Comparison of ENCODE assay signal across 9 mouse cellular contexts in the genomic region with DNA sequence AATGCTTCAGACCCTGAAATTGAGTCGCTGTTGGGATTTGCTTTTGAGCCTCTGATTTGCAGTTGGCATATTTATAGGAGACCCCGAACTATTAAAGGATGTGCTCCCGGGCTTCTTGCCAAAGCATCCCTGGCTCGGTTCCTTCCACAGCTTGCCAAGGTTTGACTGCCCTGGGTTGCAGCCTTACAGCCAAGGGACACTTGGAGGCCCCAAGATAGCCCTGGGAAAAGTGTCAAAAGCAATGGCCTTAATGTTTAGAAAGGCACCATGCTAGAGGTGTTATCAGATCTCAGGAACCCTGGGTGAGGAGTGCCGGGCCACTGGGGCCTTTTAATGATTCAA. TPM values are rescaled to one million over a fixed set of nuclear protein-coding genes. Genes with fewer than 3 reads are reported as not detected.
DNase-seq lines count a peak whose midpoint lies in the region; TF ChIP-seq lines count a peak whose summit lies in the region.
"Had no signal": no experiment of that assay in that cellular context is flagged by ENCODE, and none has a peak within 500 bp of the region (broad histone marks: within the 10 kb centered on the region; RNA-seq: fewer than 3 reads in every experiment).

No protein-coding gene starts in this region.

- 19% methylated on average over 5 of the region's 5 CpGs for WGBS in heart, adult 2 months
- WGBS in heart, embryonic 10.5 days, result 71% methylated on average over 5 of the region's 5 CpGs

- peaks cover 3% of the 10 kb centered on the region for H3K4me1 ChIP-seq in heart, adult 2 months (ENCODE audit: control insufficient read depth, insufficient read depth, low read length)
- H3K4me1 ChIP-seq in heart, embryonic 10.5 days, result peaks cover 8% of the 10 kb centered on the region

- no peak for TF ChIP-seq POLR2A in heart, adult 2 months (IDR thresholded peaks at IDR 0.05; ENCODE audit: insufficient read depth, low read depth, low read length)

- TF ChIP-seq EP300 in heart, adult 2 months (IDR thresholded peaks at IDR 0.05; ENCODE audit: insufficient read depth, low read depth, low read length), result no peak

- no peak overlapping the region for H3K4me3 ChIP-seq in heart, adult 2 months
- H3K4me3 ChIP-seq in heart, embryonic 10.5 days, result no peak overlapping the region

- no peaks in the 10 kb centered on the region for H3K79me2 ChIP-seq in heart, adult 2 months (replicated peaks; ENCODE audit: control insufficient read depth, insufficient read depth, low read length)

- DNase-seq in heart, adult 2 months, result peak; percentile 71 to 77
- no peak for DNase-seq in heart, embryonic 10.5 days (ENCODE audit: low spot score)
- peak; percentile 68 for DNase-seq in Muller cell, postnatal 12 days (ENCODE audit: inconsistent ontology term)
- peak; percentile 92 to 95 for DNase-seq in cerebellum, postnatal 10 days
- DNase-seq in kidney, adult 9 months, result peak; percentile 32
- peak; percentile 29 for DNase-seq in skeletal muscle tissue, adult 2 months (ENCODE audit: low read depth, low spot score)
- no peak for DNase-seq in spleen, postnatal 14 days (ENCODE audit: low spot score in 2 of 2)
- no peak for DNase-seq in retina, embryonic 14.5 days (ENCODE audit: low spot score)

- no peaks in the 10 kb centered on the region for H3K36me3 ChIP-seq in heart, adult 2 months (ENCODE audit: control insufficient read depth, insufficient read depth, low read length)
- H3K36me3 ChIP-seq in heart, embryonic 10.5 days, result no peaks in the 10 kb centered on the region

- no peaks in the 10 kb centered on the region for H3K9me3 ChIP-seq in heart, embryonic 10.5 days

- no peaks in the 10 kb centered on the region for H3K27me3 ChIP-seq in heart, adult 2 months (ENCODE audit: control insufficient read depth, insufficient read depth, low read length)
- H3K27me3 ChIP-seq in heart, embryonic 10.5 days (ENCODE audit: insufficient read depth, poor library complexity, severe bottlenecking), result no peaks in the 10 kb centered on the region

- no peak overlapping the region for H3K27ac ChIP-seq in heart, adult 2 months
- H3K27ac ChIP-seq in heart, embryonic 10.5 days, result no peak overlapping the region

- intact Hi-C loops in heart, adult 2 months (cut with DNase I), result loop anchor here (10.0 kb wide), 2 partner anchors 297 to 567 kb away; partner anchors contain the start of gene Plxna4

- no peak for TF ChIP-seq CTCF in heart, adult 2 months (IDR thresholded peaks at IDR 0.05)

- no peak overlapping the region for H3K9ac ChIP-seq in heart, adult 2 months (ENCODE audit: low read depth, low read length)

RNA-seq across cellular contexts. Expression of gene 1700012A03Rik, which starts 32.0 kb away (rescaled TPM):
- total RNA-seq in heart, adult 2 months (2021), result not detected
- 0.23 TPM in 1 of 2 replicates, not detected in the other for polyA plus RNA-seq in heart, adult 2 months (2012; rRNA removed)
- polyA plus RNA-seq in heart, embryonic 10.5 days (2016; fragmentation: Nextera tagmentation; extraction: Ambion mirVana), result not detected in 2 replicates
- total RNA-seq: CH12.LX had no signal

Comparison
In these comparisons a context has a peak if more than half of its experiments do, and no peak if none do; other contexts are left out.
1. DNase-seq: peak in heart, adult 2 months (2 of 2), Muller cell, postnatal 12 days (single experiment), cerebellum, postnatal 10 days (2 of 2), kidney, adult 9 months (single experiment) and skeletal muscle tissue, adult 2 months (single experiment); none in heart, embryonic 10.5 days (single experiment), spleen, postnatal 14 days (0 of 2) and retina, embryonic 14.5 days (single experiment).